ENCODE assay signal across 22 mouse cellular contexts in genomic region chr2:95587044-95587443, GRCm38 (mm10).
DNase-seq lines count a peak whose midpoint lies in the region; ATAC-seq and TF ChIP-seq lines count a peak whose summit lies in the region.
"Had no signal": no experiment of that assay in that cellular context is flagged by ENCODE, and none has a peak within 500 bp of the region (broad histone marks: within the 10 kb centered on the region; RNA-seq: fewer than 3 reads in every experiment).

No protein-coding gene starts in this region.

- no peak overlapping the region for H3K27ac ChIP-seq in kidney, embryonic 14.5 days (ENCODE audit: low read depth, low read length)
- H3K27ac ChIP-seq: embryonic facial prominence, embryonic 12.5 days; forebrain, embryonic 13.5 days; hindbrain, embryonic 13.5 days; intestine, embryonic 15.5 days; limb, embryonic 12.5 days; liver, embryonic 12.5 days; midbrain, embryonic 13.5 days had no signal

- no peaks in the 10 kb centered on the region for H3K27me3 ChIP-seq in kidney, embryonic 14.5 days (ENCODE audit: control insufficient read depth, insufficient read depth, low read length)
- H3K27me3 ChIP-seq: embryonic facial prominence, embryonic 12.5 days; forebrain, embryonic 13.5 days; hindbrain, embryonic 13.5 days; intestine, embryonic 15.5 days; limb, embryonic 12.5 days; liver, embryonic 12.5 days; midbrain, embryonic 13.5 days had no signal

- no peak overlapping the region for H3K4me2 ChIP-seq in kidney, embryonic 14.5 days (replicated peaks; ENCODE audit: low read depth, low read length)
- H3K4me2 ChIP-seq: embryonic facial prominence, embryonic 12.5 days; forebrain, embryonic 13.5 days; hindbrain, embryonic 13.5 days; intestine, embryonic 15.5 days; limb, embryonic 12.5 days; liver, embryonic 12.5 days; midbrain, embryonic 13.5 days had no signal

- H3K36me3 ChIP-seq in kidney, embryonic 14.5 days (ENCODE audit: control insufficient read depth, insufficient read depth, low read length) = no peaks in the 10 kb centered on the region
- H3K36me3 ChIP-seq: embryonic facial prominence, embryonic 12.5 days; hindbrain, embryonic 13.5 days; intestine, embryonic 15.5 days; limb, embryonic 12.5 days; liver, embryonic 12.5 days; midbrain, embryonic 13.5 days had no signal

- peak; percentile 25 for DNase-seq in brain, embryonic 14.5 days (ENCODE audit: low read depth)
- peak; percentile 2 for DNase-seq in embryo, embryonic 11 days
- peak; percentile 1 to 10 for DNase-seq in kidney, postnatal 4 days
- no peak for DNase-seq in thymus, adult 18-20 months
- DNase-seq in adrenal gland, postnatal 14 days = no peak
- DNase-seq: adrenal gland, postnatal 10 days; cerebellum, adult 8-10 months; cerebellum, postnatal 36 days; gastrocnemius, postnatal 14 days; heart, adult 11 months; heart, postnatal 36 days; lung, adult 18-20 months had no signal

- no peak for TF ChIP-seq CTCF in brain, embryonic 14.5 days (IDR thresholded peaks at IDR 0.05; ENCODE audit: borderline replicate concordance, extremely low read depth, insufficient read depth, insufficient read length)

- ATAC-seq in kidney, embryonic 14.5 days (ENCODE audit: low FRiP score, low TSS enrichment) = peak; percentile 96
- ATAC-seq in erythroblast, adult 5-6 weeks (replicated peaks; ENCODE audit: low FRiP score, poor library complexity, severe bottlenecking) = no peak
- ATAC-seq: forebrain, embryonic 13.5 days; intestine, embryonic 15.5 days; liver, embryonic 12.5 days; midbrain, embryonic 13.5 days had no signal

- no peak for TF ChIP-seq POLR2A in brain, embryonic 14.5 days (IDR thresholded peaks at IDR 0.05; ENCODE audit: borderline replicate concordance, extremely low read depth, insufficient read depth, insufficient read length, poor library complexity, severe bottlenecking)

- no peak overlapping the region for H3K9ac ChIP-seq in kidney, embryonic 14.5 days (ENCODE audit: low read depth, low read length)
- H3K9ac ChIP-seq: embryonic facial prominence, embryonic 12.5 days; forebrain, embryonic 13.5 days; hindbrain, embryonic 13.5 days; intestine, embryonic 15.5 days; limb, embryonic 12.5 days; liver, embryonic 12.5 days; midbrain, embryonic 13.5 days had no signal

- no peaks in the 10 kb centered on the region for H3K4me1 ChIP-seq in kidney, embryonic 14.5 days (ENCODE audit: control insufficient read depth, insufficient read depth, low read length)
- H3K4me1 ChIP-seq: embryonic facial prominence, embryonic 12.5 days; forebrain, embryonic 13.5 days; intestine, embryonic 15.5 days; liver, embryonic 12.5 days; midbrain, embryonic 13.5 days had no signal

- H3K9me3 ChIP-seq in kidney, embryonic 14.5 days (ENCODE audit: control insufficient read depth, low read length) = no peaks in the 10 kb centered on the region
- H3K9me3 ChIP-seq: embryonic facial prominence, embryonic 12.5 days; forebrain, embryonic 13.5 days; hindbrain, embryonic 13.5 days; intestine, embryonic 15.5 days; limb, embryonic 12.5 days; liver, embryonic 12.5 days; midbrain, embryonic 13.5 days had no signal

- no peak overlapping the region for H3K4me3 ChIP-seq in kidney, embryonic 14.5 days (ENCODE audit: low read length)
- H3K4me3 ChIP-seq: embryonic facial prominence, embryonic 12.5 days; erythroblast, embryonic 14.5 days; forebrain, embryonic 13.5 days; hindbrain, embryonic 13.5 days; intestine, embryonic 15.5 days; limb, embryonic 12.5 days; liver, embryonic 12.5 days; midbrain, embryonic 13.5 days had no signal

- 16% methylated on average over 4 of the region's 4 CpGs for WGBS in kidney, embryonic 14.5 days

Comparison
In these comparisons a context has a peak if more than half of its experiments do, and no peak if none do; other contexts are left out.
1. DNase-seq: peak in brain, embryonic 14.5 days (single experiment), embryo, embryonic 11 days (single experiment) and kidney, postnatal 4 days (2 of 2); none in thymus, adult 18-20 months (0 of 2) and adrenal gland, postnatal 14 days (single experiment).